Mouse (Mus musculus): Measurements from ENCODE around the gene Fbxo4. TPM values are rescaled to one million over a fixed set of nuclear protein-coding genes. Genes with fewer than 3 reads are reported as not detected.

The Fbxo4 gene
- total and polyA plus RNA-seq, 2 experiments from 2014 or later: 9.8 to 11.4 TPM

DNA sequence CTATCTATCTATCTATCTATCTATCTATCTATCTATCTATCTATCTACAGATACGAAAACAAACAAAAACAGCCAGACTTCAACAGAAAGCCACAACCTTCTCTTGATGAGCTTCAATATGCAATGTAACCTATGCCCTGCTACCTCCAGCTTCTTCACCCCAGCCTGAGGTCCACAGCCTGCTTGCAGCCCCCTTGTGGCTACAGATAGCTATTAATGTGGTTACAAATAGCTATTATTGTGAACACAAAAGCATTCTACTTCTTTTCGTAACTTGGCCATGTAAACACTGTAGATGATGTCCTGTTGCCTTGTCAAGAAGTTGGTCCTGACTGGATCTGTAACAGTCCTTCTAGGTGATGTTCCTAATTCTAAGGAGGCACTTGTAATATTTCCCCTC, 41.2 kb downstream of the Fbxo4 start:
- Histone ChIP-seq H3K9me3 (ENCODE audit: low read length) (no peaks in the 10 kb centered on the region), H3K4me2 (ENCODE audit: low read depth, low read length, poor library complexity, severe bottlenecking) (no peak overlapping the region), H3K27ac (ENCODE audit: low read depth, low read length) (no peak overlapping the region), H3K4me1 (ENCODE audit: insufficient read depth, low read length) (no peaks in the 10 kb centered on the region), H3K9ac (replicated peaks; ENCODE audit: low read length, poor library complexity, severe bottlenecking) (no peak overlapping the region), H3K4me3 (ENCODE audit: low read depth, low read length) (no peak overlapping the region), H3K36me3 (ENCODE audit: insufficient read depth, low read length) (no peaks in the 10 kb centered on the region), H3K27me3 (ENCODE audit: insufficient read depth, low read length) (no peaks in the 10 kb centered on the region)
- no peak for ATAC-seq (ENCODE audit: low FRiP score)
- DNase-seq (ENCODE audit: low spot score): no peak
- 0 out of 2 replicates have a peak, but pooled peaks have one; percentile 12 for TF ChIP-seq CTCF (IDR thresholded peaks at IDR 0.05)
- WGBS: 90% methylated on average over 2 of the region's 2 CpGs

DNA sequence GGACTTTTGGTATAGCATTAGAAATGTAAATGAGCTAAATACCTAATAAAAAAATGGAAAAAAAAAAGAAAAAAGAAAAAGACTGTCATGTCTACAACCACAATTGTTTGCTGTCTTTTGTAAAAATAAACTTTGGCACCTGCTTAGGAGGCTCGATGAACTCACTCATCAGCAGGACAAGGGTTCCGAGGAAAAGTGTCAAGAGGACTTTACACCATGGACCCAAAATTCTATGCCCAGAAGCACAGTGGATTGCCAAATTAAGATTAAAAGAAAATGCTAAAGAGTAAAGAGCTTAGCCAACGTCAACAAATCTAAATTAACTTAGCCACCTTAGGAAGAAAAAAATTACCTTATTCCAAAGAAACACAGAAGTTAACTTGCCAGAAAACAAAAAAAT, 43.3 kb downstream of the Fbxo4 start:
- TF ChIP-seq CTCF (IDR thresholded peaks at IDR 0.05): no peak
- WGBS: 88% methylated on average over 3 of the region's 3 CpGs
- H3K9ac ChIP-seq (replicated peaks; ENCODE audit: low read length, poor library complexity, severe bottlenecking): no peak overlapping the region
- H3K27ac ChIP-seq (ENCODE audit: low read depth, low read length): no peak overlapping the region
- H3K4me1 ChIP-seq (ENCODE audit: insufficient read depth, low read length): no peaks in the 10 kb centered on the region
- ATAC-seq (ENCODE audit: low FRiP score): no peak
- no peak overlapping the region for H3K4me2 ChIP-seq (ENCODE audit: low read depth, low read length, poor library complexity, severe bottlenecking)
- H3K27me3 ChIP-seq (ENCODE audit: insufficient read depth, low read length): no peaks in the 10 kb centered on the region
- DNase-seq (ENCODE audit: low spot score): no peak
- H3K36me3 ChIP-seq (ENCODE audit: insufficient read depth, low read length): no peaks in the 10 kb centered on the region
- H3K4me3 ChIP-seq (ENCODE audit: low read depth, low read length): no peak overlapping the region
- H3K9me3 ChIP-seq (ENCODE audit: low read length): no peaks in the 10 kb centered on the region

DNA sequence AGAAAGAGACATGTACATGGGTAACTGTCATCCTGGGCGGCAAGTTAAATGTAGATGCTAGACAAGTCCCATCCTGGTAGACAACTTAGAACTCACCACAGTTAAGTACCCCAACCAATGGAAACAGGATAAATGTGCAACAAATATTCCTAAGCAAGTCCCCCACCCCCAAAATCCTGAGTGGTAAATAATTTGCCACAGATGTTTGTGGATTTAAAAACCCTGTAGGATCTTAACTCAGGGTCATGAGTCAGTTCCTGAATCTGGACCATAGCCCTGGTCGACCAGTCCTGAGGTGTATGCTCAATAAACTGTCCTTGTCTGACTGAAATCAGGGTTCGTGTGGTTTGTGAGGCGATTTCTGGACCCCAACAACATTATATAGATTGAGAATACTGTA, 45.9 kb downstream of the Fbxo4 start:
- Histone ChIP-seq H3K4me1 (ENCODE audit: insufficient read depth, low read length) (no peaks in the 10 kb centered on the region), H3K9me3 (ENCODE audit: low read length) (no peaks in the 10 kb centered on the region), H3K27me3 (ENCODE audit: insufficient read depth, low read length) (no peaks in the 10 kb centered on the region), H3K4me3 (ENCODE audit: low read depth, low read length) (no peak overlapping the region), H3K9ac (replicated peaks; ENCODE audit: low read length, poor library complexity, severe bottlenecking) (no peak overlapping the region), H3K27ac (ENCODE audit: low read depth, low read length) (no peak overlapping the region), H3K36me3 (ENCODE audit: insufficient read depth, low read length) (no peaks in the 10 kb centered on the region), H3K4me2 (ENCODE audit: low read depth, low read length, poor library complexity, severe bottlenecking) (no peak overlapping the region)
- no peak for TF ChIP-seq CTCF (IDR thresholded peaks at IDR 0.05)
- DNase-seq (ENCODE audit: low spot score): no peak
- ATAC-seq (ENCODE audit: low FRiP score): no peak
- 86% methylated on average over 4 of the region's 4 CpGs for WGBS

DNA sequence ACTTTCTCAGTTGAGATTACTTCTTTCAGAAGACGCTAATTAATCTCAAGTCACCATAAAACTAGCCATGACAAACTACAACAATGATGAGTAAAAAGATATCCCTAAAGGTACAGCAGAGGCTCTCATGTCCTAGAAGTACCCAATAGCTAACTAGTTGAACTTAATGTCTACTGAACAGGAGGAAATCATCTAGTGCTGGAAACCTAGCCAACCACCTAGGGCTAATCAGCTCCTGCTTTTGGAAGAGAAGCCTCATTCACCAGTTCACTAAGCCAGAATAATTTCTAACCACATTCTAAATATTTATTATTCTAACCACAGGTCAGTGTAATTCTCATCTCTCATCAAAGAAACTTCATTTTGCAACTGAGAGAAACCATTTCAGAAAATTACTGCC, 47.4 kb downstream of the Fbxo4 start:
- Histone ChIP-seq H3K27ac (ENCODE audit: low read depth, low read length) (no peak overlapping the region), H3K9me3 (ENCODE audit: low read length) (no peaks in the 10 kb centered on the region), H3K4me3 (ENCODE audit: low read depth, low read length) (no peak overlapping the region), H3K36me3 (ENCODE audit: insufficient read depth, low read length) (no peaks in the 10 kb centered on the region), H3K27me3 (ENCODE audit: insufficient read depth, low read length) (no peaks in the 10 kb centered on the region), H3K4me1 (ENCODE audit: insufficient read depth, low read length) (no peaks in the 10 kb centered on the region), H3K9ac (replicated peaks; ENCODE audit: low read length, poor library complexity, severe bottlenecking) (no peak overlapping the region), H3K4me2 (ENCODE audit: low read depth, low read length, poor library complexity, severe bottlenecking) (no peak overlapping the region)
- ATAC-seq (ENCODE audit: low FRiP score): no peak
- TF ChIP-seq CTCF (IDR thresholded peaks at IDR 0.05): no peak
- WGBS: 89% methylated on average over 1 of the region's 1 CpGs
- DNase-seq (ENCODE audit: low spot score): no peak

Other genes starting within 250 kb of the Fbxo4 start
- gene AW549877, start 16.2 kb upstream of the Fbxo4 start, total RNA-seq (2014; rRNA removed): 36.9 and 38.3 TPM in 2 replicates
- gene AW549877, start 16.2 kb upstream of the Fbxo4 start, polyA plus RNA-seq (2015; fragmentation: Nextera tagmentation; extraction: Ambion mirVana): 25.4 and 27.7 TPM in 2 replicates
- gene Oxct1, start 46.8 kb upstream of the Fbxo4 start, total RNA-seq (2014; rRNA removed): 240 and 266 TPM in 2 replicates
- gene Oxct1, start 46.8 kb upstream of the Fbxo4 start, polyA plus RNA-seq (2015; fragmentation: Nextera tagmentation; extraction: Ambion mirVana): 454 and 461 TPM in 2 replicates